Mouse (Mus musculus): ENCODE data around the gene Gpr183. TPM values are rescaled to one million over a fixed set of nuclear protein-coding genes. Genes with fewer than 3 reads are reported as not detected.

The Gpr183 gene
- total RNA-seq, 2 experiments from 2014 or later = 0.36 to 0.46 TPM

DNA sequence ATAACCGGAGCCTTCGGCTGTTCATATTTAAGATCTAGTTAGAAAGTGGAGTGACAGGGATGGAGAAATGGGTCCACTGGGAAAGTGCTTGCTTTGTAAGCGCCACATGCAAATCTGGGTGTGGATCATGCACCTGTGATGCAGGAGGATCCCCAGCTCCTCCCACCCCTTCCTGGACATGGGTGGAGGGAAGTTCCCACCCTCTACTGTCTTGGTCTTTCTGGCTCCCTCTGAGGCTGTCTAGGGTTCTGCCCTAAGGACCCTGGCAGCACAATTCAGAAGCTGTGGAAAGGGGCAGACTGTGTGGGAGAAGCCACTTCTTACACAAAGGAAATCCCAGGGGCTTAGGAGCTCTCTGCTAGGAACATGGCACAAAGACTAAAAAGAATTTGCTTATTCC lies 33.4 kb downstream of the Gpr183 start:
- no peak for DNase-seq

DNA sequence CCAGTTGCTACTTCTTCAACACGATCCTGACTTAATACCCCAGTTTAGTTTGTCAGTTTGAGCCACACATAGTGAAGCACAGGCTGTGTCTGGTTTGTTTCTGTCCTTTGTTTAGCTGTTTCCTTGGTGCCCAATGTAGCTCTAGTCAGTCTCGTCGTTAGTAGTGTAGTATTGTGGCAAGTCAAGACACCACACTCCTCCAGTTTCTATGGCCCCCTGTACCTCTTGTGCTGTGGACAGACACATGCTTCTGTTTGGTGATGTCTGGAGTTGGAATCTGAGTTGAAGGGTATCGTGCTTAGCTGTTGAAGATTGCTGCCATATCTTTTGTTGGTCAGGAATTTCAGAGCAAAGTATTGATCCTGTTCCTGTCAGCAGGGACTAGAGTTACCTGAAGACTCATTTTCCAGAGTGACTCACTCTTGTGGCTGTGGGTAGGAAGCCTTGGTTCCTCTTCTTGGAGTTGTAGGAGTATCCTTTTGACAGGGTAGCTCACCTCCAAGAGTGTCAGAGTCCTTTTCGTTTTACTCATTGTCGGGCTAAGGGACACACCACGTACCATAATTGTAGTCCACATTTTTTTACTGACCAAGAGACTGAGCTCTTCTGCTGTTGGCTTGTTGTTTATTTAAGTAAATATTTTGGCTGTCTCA lies 34.1 kb downstream of the Gpr183 start:
- DNase-seq = no peak

DNA sequence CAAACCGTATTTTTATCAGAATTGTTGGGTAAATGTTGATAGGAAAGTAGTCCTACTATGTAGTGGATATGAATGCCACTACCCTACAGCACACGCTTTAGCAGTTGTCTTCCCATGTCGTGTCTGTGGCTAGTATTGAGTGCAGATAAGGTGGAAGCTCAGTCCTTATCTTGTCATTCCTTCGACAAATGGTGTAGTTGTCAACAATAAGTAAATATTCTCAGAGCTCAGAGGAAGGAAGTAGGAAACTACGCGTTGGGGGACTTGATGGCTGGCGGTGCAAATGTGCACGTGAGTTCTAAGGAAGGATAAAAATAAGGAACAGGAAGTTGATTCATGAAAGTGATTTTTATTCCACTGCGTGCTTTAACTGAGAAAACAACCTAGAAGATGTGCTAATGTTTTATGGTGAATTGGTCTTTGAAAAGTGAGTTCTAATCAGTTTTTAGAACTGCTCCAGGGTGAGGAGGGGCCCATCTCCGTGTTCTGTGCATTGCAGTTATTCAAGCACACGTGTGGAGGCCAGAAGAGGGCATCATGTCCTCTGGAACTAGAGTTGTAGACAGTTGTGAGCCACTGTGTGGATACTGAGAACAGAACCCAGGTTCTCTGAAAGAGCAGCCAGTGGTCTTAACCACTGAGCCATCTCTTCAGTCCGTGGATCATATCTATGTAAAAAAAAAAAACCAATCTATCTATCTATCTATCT lies 35.6 kb downstream of the Gpr183 start:
- no peak for DNase-seq

DNA sequence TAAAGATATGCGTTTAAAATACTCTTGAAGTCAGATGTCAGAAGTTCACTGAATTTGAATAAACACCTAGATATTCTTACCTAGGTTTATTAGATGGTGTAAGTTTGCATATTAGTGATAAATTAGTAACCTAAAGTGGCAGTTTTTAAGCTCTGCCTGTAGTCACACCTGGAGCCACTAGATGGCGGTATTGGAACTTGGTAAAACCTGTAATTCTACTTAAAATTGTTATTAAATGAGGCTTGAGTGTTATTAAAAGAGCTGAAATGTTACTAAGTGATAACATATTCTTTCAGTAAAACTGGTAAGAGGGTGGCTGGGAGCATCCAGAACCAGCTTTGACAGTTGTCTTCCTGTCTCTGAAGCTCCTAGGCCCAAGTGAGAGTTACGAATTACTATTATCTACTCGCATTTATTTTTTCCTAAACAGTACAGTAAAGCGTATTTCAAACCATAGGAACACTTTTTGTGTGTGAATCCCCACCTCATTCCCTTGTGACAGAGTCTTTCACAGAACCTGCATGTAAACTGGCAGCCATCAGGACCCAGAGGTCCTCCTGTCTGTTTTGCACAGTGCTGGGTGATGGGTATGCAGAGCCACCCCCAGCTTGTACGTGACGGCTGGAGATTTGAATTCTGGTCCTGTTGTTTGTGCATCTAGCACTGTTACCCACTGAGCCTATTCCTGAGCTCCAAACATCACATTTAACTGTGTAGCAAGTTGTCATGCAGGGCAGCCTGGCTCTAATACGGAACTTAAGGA lies 36.4 kb downstream of the Gpr183 start:
- DNase-seq = peak; percentile 45 to 62

DNA sequence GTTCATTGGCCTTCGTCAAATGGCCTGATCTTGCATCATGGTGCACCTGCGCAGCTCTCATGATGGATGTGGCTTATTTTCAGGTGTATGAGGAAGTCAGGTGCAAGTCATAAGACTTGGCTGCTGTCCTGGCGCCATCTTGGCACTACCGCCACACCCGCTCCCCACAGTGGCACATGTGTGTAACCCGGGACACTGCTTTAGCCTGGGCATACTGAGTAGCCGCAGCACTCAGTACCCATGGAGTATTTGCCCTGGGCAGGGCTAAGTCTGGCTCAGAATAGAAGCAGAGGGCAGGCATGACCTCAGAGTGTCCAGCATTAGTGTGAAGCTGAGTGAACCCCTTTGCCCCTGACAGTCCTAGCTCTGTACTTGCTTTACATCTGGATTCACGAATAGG lies 37.5 kb downstream of the Gpr183 start:
- no peak for DNase-seq

DNA sequence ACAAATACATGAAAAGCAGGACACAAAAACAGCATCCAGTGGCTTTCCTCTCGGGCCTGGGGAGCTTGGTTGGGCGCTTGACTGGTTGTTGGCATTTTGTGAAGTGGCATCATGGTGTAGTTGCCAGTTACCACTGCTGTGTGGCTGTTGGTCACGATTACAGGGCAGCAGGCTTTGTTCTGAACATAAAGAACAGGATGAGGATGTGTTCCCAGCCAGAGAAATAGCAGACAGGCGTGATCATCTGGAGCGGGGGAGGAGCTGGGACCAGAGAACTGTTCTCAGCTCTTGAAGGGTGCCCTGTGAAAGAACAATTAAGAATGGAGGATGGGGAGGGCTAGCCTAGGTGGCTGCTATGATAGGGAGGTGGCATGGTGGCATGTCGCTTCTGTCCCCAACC lies 38.1 kb downstream of the Gpr183 start:
- DNase-seq = no peak

DNA sequence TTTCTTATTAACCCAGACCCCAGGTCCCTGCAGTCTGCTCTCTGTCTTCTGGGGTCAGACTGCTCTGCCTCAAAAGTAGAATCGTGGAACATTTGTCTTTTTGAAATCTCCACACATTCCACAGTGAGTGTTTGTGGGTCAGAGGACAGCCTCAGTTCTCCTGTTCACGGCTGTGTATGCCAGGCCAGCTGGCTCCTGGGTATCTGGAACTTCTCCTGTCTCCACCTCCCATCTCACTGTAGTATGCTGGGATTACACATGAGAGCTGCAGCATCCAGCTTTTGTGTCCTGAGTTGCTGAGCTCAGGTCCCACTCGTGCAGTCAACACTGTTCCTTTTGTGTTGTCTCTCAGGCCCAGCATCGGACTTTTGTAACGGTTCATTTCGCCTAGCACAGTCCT lies 40.1 kb downstream of the Gpr183 start:
- DNase-seq = no peak

DNA sequence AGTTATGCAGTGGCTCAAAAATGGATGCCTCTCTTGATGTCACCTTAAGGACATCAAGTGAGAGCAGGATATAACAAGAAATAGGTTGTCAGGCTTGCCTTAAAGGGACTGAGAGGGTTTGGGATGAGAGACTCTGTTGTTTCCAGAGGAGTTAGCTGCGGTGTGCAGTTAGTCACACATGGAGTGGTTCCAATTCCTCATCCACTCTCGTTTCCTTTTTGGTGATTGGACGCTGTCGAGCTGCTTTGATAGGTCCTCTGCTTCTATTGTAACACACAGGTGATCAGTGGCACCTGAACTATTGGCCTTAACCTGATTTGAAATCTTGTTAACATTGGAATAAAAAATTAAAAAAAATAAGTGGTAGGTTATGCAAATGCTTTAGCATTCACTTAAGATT lies 42.3 kb downstream of the Gpr183 start:
- DNase-seq = no peak

DNA sequence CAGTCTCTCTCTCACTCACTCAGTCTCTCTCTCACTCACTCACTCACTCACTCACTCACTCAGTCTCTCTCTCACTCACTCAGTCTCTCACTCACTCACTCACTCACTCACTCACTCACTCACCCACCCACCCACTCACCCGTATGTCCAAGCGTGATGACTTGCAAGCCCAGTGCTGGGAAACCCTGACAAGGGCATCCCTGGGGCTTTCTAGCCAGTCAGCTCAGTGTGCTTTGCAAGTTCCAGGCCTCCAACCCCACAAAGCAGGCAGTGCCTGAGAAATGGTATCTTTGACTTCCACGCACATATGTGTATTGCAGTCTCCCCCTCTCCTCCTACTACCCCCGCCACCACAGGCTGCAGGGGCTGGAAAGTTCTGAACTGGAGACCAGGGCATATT lies 43.0 kb downstream of the Gpr183 start:
- DNase-seq = no peak

DNA sequence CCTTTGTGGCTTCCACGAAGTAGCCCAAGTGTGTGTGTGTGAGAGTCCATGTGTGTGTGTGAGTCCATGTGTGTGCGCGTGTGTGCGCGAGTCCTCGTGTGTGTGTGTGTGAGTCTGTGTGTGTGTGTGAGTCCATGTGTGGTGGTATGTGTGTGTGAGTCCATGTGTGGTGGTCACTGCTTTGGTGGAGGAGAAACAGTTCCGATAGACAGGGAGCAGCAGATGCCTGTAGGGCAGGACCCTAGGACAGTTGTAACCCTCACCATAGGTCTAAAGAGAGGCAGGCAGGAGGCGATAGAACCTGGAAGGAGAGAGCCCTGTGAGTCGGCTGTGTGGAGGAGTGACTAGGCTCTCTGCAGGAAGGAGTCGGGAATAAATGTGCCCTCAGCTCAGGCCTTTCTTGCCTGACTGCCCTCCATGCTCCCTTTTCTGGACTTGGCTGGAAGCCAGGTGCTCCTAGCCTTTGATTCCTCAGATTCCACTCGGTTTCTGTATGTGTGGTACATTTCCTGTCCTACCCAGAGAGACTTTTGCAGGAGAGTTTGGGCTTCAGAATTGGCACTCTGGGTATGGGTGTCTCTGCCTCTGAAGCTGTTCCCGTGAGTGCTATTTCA lies 44.4 kb downstream of the Gpr183 start:
- DNase-seq = peak; percentile 18 to 42

DNA sequence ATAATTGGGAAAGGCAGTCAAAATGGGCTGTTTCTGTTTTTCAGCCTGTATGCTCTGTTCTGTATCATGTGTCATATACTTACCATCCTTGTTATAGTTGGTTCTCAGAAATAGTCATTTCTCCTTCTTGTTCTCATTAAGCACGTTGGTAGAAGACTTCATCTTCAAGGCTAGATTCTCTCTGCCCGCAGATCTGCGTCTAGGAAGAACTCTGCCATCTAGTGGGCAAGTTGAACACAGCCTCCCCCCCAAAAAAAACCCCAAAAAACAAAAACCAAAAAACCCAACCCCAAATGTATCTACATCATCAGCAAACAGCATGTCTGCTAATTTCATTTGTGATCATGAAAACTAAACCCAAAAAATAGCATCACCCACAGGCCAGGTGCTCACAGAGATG lies 45.2 kb downstream of the Gpr183 start:
- DNase-seq = no peak

DNA sequence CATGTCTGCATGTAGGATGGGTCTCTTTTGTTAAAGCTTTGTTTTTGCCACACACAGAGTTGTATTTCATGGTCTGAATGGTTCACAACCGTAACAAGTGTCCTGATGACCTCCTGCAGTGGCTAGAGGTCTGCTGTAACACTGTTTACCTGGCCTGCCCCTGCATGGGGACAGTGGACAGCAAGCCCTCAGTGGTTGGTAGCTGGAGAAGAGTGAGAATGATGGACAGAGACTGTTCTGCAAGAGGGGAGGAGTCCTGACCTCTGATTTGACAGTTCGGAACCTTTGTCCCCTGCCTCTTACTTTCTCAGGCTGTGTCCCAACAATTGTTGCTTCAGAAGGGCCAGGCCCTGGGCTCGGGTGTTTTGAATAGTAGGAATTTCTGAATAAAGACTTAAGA lies 46.7 kb downstream of the Gpr183 start:
- no peak for DNase-seq

DNA sequence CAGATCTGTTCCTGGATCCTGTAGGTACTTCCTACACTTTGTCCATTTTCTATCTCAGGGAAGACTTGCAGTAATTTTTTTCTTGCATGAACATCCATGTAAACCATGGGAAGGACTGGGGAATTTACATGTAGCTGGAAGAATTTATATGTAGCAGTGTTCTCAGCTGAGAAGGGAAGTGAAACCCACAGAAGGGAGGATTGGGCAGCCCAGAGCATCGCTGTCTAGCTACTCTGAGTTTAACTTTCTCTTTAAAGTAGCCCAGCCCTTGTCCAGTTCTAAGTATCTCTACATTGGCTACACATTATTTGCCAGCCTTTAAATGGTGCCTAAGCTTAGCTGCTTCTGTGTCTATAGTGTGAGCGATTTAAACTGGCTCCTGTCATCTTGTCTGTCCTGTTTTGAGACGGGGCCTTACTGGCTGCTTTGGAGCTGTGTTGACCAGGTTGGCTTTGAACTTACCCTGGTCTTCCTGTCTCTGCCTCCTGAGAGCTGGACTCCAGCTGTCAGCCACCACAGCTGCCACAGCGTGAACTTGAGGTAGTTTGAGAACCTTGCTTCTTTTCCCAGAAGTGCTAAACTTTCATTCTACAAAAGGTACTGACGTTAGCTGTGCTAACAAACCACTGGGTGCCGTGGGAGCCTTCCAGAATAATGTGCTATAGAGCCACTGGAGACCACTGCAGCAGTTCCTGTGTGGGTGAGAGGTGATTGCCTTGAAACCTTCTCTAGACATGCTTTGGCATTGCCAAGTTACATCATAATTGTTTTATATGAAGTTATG lies 48.5 kb downstream of the Gpr183 start:
- no peak for DNase-seq

DNA sequence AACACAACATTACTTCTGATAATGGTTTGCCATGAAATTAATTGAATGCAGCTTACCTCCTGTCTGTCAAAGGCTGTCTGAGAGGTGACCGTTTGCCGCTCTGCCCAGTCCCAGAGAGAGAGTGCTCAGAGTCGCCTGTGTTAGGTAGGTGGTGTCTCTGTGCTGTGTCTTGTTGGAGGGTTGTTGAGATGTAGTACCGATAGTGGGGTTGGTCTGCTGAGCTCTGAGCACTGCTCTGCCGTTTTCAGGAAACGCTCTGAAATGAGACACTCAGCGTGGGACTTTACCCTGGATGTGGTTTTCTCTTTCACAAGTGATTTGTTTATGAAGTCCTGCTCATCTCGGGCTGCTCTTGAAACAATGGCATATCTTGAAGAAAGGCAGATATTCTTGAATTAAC lies 49.4 kb downstream of the Gpr183 start, which contains the start of gene Gpr18:
Gpr18 (minus strand) TSS at position 161 of the 400 bp plus-strand sequence.
- no peak for DNase-seq

DNA sequence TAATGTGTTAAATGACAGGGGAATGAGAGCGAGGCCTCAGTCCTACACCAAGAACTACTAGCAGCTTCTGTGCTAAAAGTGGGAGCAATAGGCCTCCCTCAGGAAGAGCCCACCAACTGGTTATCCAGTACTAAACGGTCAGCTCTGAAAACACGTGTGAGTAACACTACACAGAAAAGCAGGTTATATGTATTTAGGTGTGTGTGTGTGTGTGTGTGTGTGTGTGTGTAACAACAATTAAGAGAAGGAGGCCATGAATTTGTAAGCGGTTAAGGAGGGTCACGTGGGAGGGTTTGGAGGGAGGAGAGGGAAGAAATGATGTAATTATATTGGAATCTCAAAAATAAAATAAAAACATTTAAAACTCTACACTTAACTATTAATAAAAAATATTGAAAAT lies 49.9 kb downstream of the Gpr183 start:
- DNase-seq = no peak

DNA sequence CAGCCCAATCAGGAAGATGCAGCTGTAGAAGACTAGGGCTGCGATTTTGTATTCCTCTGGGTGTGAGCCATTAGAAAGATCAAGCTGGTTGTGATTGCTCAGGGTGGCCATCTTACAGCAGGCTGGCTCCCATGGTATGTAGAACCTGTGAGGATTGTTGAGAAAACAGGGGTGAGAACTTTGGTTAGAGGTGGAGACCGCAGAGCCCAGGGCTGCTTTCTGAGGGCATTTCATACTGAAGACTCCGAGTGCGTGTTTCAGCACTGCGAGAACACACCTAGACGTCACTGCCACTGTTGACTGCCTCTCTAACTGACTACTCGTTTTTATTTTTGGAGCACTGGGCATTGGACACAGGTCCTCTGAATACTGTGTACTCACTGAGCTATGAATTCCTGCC lies 52.5 kb downstream of the Gpr183 start:
- no peak for DNase-seq

DNA sequence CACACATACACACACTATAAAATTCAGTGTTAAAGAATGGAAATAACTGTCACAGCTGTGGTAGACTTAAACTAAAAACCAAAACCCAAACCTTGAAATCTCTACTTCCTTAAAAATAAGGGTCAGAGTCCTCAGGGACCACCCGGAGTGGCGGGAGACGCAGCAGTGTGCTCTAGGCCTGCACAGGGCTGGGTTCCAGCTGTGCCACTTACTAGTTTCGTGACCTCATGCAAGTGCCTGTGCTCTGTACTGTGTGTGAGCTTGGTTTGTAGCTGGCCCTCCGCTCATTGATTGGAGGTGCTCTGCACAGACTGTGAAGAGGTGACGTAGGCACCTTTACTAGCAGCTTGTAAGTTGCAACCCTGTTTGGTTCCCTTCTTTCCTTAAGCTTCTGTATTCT lies 55.1 kb downstream of the Gpr183 start:
- DNase-seq = no peak

DNA sequence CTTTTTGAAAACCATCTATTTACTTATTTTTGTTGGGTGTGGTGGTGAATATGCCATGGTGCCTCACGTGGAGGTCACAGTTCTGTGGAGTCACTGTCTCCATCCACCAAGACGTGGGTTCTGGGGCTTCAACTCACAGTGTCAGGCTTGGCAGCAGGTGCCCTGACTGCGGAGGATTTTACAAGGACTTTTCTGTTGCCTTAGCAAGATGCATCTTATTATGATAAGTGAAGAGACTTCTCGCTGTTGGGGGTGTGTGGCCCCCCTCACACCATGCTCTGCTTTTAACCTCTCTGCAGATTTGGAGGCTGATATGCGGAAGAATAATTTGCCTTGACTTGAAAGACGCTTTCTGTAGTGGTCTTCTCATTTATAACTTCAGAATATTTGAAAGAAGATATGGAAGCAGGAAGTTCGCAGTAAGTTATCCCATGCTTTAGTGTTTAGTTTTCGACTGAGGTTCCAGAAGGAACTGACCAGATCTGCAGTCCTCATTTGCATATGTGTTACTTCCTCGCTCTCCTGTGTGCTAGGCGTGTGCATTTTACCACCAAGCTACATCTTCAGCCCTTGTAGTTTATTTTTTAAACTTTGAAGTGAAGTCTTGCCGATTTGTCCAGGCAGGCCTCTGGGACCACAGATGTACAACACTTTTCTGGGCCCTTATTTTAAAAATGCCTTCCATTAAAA lies 57.9 kb downstream of the Gpr183 start:
- DNase-seq = no peak

DNA sequence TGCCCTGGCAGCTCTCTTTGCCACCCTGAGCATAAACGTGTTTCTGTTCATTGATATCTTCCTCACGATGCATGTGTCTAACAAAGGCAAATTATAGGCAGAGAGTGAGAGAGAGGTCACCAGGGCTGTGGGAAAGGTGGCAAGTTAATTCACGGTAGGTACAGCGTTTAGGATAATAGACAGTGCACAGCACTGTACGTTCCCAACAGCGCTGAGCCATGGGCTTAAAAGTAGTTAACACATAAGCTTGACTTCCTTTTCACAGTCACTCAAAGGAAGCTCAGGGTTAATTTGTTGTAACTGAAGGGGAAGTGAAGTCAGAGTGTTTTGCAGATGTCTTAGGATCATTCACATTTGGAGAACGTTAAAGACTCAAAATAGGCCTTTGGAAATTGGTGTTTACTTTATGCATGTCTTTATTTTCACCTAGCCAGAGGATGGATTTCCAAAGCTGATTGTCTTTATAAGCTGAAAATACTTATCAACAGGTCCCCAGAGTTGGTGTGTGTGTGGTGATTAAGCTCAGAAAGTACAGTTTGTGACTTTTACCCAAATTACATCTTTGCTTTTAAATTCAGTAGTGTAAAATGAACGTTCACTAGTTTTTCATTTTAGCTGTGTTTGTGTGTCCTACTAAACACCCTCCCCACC lies 58.5 kb downstream of the Gpr183 start:
- DNase-seq = no peak

DNA sequence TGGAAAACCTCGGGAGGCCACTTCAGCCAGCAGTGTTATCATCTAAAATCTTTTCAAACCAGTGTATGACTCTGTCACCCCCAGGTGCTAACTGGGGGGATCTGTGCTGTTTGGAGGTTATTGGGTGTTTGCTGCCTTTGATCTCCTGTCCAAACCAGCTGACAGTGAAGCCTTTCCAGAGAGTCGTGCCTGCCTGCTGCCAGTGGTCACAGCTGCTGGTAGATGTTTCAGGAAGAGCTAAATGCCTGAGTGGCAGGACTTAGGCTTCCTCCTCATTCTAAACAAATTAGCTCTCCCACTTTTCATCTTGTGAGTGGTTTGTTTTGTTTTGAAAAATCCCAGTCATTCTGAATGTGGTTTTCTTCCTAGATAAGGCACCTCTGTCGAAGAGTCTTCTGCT lies 60.2 kb downstream of the Gpr183 start:
- DNase-seq = no peak

DNA sequence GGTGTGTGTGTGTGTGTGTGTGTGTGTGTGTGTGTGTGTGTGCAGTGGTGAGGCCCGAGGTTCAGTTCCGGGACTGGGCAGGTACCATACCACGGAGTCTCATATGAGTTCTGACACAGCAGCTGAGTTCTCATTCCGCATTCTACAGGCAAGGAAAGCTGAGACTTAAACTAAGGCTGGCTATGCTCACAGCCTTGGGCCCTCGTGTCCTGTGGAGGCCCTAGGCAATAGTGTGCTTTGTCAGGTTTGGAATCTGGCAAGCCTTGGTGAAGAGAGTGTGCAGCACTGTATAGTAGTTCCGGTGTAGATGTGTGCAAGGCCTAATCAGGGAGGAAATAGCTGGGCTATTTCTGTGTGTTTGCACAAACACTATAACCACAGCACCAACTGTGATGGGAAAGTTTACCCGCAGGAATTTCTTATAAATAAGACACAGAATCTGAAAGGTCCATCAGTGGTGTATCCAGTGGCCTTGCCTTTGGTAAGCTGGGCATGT lies 61.6 kb downstream of the Gpr183 start:
- DNase-seq = no peak
